Mouse (Mus musculus): ENCODE measurements around the gene Prrc2b. TPM values are rescaled to one million over a fixed set of nuclear protein-coding genes. Genes with fewer than 3 reads are reported as not detected.

The Prrc2b gene
- total RNA-seq, 2 experiments from 2014 or later: 293 to 298 TPM

- peak in 1 of 2 experiments; percentile 34 for DNase-seq (ENCODE audit: low spot score in 2 of 2)
Measured at GRCm38 (mm10) chr2:32260635-32261034, 109.8 kb downstream of the Prrc2b start.

GRCm38 (mm10) chr2:32275823-32276222 is 124.9 kb downstream of the Prrc2b start:
- no peak for DNase-seq (ENCODE audit: low spot score in 2 of 2)

- DNase-seq (ENCODE audit: low spot score in 2 of 2): no peak
Measured at GRCm38 (mm10) chr2:32282289-32282688, 131.4 kb downstream of the Prrc2b start.

GRCm38 (mm10) chr2:32282727-32283126 is 131.8 kb downstream of the Prrc2b start:
- DNase-seq (ENCODE audit: low spot score in 2 of 2): peak in 1 of 2 experiments; percentile 62

- no peak for DNase-seq (ENCODE audit: low spot score in 2 of 2)
Measured at GRCm38 (mm10) chr2:32283986-32284385, 133.1 kb downstream of the Prrc2b start.

Small RNAs within 50 kb of the gene (microRNA-seq; reads per million reads assigned to microRNA genes)
- gene Gm27805: 0 reads per million in 2 experiments

Other genes with a start within 250 kb of the Prrc2b start
- 1 to 10 TPM; 8.0 to 9.2 TPM for gene Aif1l, start 200.9 kb upstream of the Prrc2b start, total RNA-seq (2021)
- 10 to 100 TPM; 54.3 to 59.0 TPM for gene Nup214, start 176.6 kb upstream of the Prrc2b start, total RNA-seq (2021)
- gene Fam78a, start 66.2 kb upstream of the Prrc2b start, total RNA-seq (2021): 1 to 10 TPM; 4.1 to 5.5 TPM
- 10 to 100 TPM; 24.1 to 26.1 TPM for gene Plpp7, start 55.6 kb upstream of the Prrc2b start, total RNA-seq (2021)
- gene Pomt1, start 85.5 kb downstream of the Prrc2b start, total RNA-seq (2021): 10 to 100 TPM; 23.3 to 24.4 TPM
- gene Uck1, start 109.1 kb downstream of the Prrc2b start, total RNA-seq (2021): 10 to 100 TPM; 52.3 to 58.5 TPM
- 10 to 100 TPM; 85.1 to 92.5 TPM for gene Golga2, start 136.3 kb downstream of the Prrc2b start, total RNA-seq (2021)
- gene Swi5, start 137.0 kb downstream of the Prrc2b start, total RNA-seq (2021): 100 to 1,000 TPM; 202 to 208 TPM
- gene Ciz1, start 201.2 kb downstream of the Prrc2b start, total RNA-seq (2021): 10 to 100 TPM; 69.3 to 77.0 TPM
- 1,000 to 10,000 TPM; 1,288 to 1,307 TPM for gene Dnm1, start 202.3 kb downstream of the Prrc2b start, total RNA-seq (2021)
- gene 1110008P14Rik, start 230.9 kb downstream of the Prrc2b start, total RNA-seq (2021): 100 to 1,000 TPM; 153 to 155 TPM
- gene Lcn2, start 237.2 kb downstream of the Prrc2b start, total RNA-seq (2021): under 1 TPM in 1 of 2 experiments, not detected in 1; 0.51 TPM
- gene Ptges2, start 244.8 kb downstream of the Prrc2b start, total RNA-seq (2021): 10 to 100 TPM; 35.1 to 41.4 TPM